Mouse (Mus musculus) neural tube, embryonic 11.5 days (tissue): ENCODE measurements at regions not wholly inside any gene's neighbourhood (a gene's known extent, or its start where the extent isn't known, plus 50 kb on each side); places are given as distances from the start of the nearest gene placed in this dataset.

Experiments
- ATAC-seq: fragments of 200-750 bp; cut with Nextera tagmentation; 2 replicates; pipeline ENCODE4 v1.8.0; 2017; ENCODE audit warnings: moderate number of reproducible peaks, mild to moderate bottlenecking, moderate TSS enrichment, moderate library complexity; ENCODE audit not compliant: insufficient read depth, low FRiP score, low TSS enrichment
- DNase-seq: peaks from one replicate; pipeline ENCODE4 v3.0.0-alpha.2; 2015; ENCODE audit warnings: low spot score
- H3K27ac ChIP-seq: fragments of 300-500 bp; sonication (generic); 2 replicates; pipeline ENCODE4 v1.5.1; 2014; ENCODE audit warnings: low read depth, mild to moderate bottlenecking, low read length
- H3K27me3 ChIP-seq: fragments of 300-500 bp; sonication (generic); 2 replicates; pipeline ENCODE4 v1.6.1; 2014; ENCODE audit warnings: mild to moderate bottlenecking, low read length, mixed read lengths; ENCODE audit not compliant: control insufficient read depth, insufficient read depth
- H3K36me3 ChIP-seq: fragments of 300-500 bp; sonication (generic); 2 replicates; pipeline ENCODE4 v1.6.1; 2014; ENCODE audit warnings: mild to moderate bottlenecking, low read length, moderate library complexity, mixed read lengths; ENCODE audit not compliant: control insufficient read depth, insufficient read depth
- H3K4me1 ChIP-seq: fragments of 300-500 bp; sonication (generic); 2 replicates; pipeline ENCODE4 v1.6.1; 2014; ENCODE audit warnings: low read length, mixed read lengths; ENCODE audit not compliant: control insufficient read depth, insufficient read depth
- H3K4me2 ChIP-seq: fragments of 300-500 bp; sonication (generic); 2 replicates; pipeline ENCODE4 v1.6.1; 2014; ENCODE audit warnings: low read depth, mild to moderate bottlenecking, moderate library complexity
- H3K4me3 ChIP-seq: fragments of 300-500 bp; sonication (generic); 2 replicates; pipeline ENCODE4 v1.5.1; 2014; ENCODE audit warnings: low read depth, low read length
- H3K9ac ChIP-seq: fragments of 300-500 bp; sonication (generic); 2 replicates; pipeline ENCODE4 v1.6.1; 2014; ENCODE audit warnings: mild to moderate bottlenecking, low read length
- H3K9me3 ChIP-seq: fragments of 300-500 bp; sonication (generic); 2 replicates; pipeline ENCODE4 v1.6.1; 2016; ENCODE audit warnings: low read length; ENCODE audit not compliant: control insufficient read depth
- WGBS: fragments of 180-500 bp; shearing (Covaris S2); extraction: QIAGEN DNeasy Blood & Tissue Kit; methylation state at CpG from one replicate; pipeline ENCODE4 v1.1.7; 2014; 5-methylcytosine and 5-hydroxymethylcytosine counted together

- Histone ChIP-seq H3K27ac (no peak overlapping the region), H3K9me3 (no peaks in the 10 kb centered on the region), H3K36me3 (no peaks in the 10 kb centered on the region), H3K4me2 (no peak overlapping the region), H3K4me3 (no peak overlapping the region), H3K4me1 (no peaks in the 10 kb centered on the region), H3K27me3 (no peaks in the 10 kb centered on the region), H3K9ac (no peak overlapping the region)
- ATAC-seq (no peak), DNase-seq (no peak)
- WGBS: 69% methylated on average over 4 of the region's 4 CpGs
Observed at GRCm38 (mm10) chr3:78755686-78756476, 530.4 kb downstream of the Rapgef2 start.

- ATAC-seq: no peak
- H3K27ac ChIP-seq: no peak overlapping the region
- DNase-seq: no peak
- no peaks in the 10 kb centered on the region for H3K27me3 ChIP-seq
- H3K9me3 ChIP-seq: no peaks in the 10 kb centered on the region
- no peaks in the 10 kb centered on the region for H3K4me1 ChIP-seq
- H3K4me2 ChIP-seq: no peak overlapping the region
- H3K4me3 ChIP-seq: no peak overlapping the region
- no peaks in the 10 kb centered on the region for H3K36me3 ChIP-seq
- no peak overlapping the region for H3K9ac ChIP-seq
Observed at GRCm38 (mm10) chr3:78736111-78736510, 550.2 kb downstream of the Rapgef2 start.

DNA sequence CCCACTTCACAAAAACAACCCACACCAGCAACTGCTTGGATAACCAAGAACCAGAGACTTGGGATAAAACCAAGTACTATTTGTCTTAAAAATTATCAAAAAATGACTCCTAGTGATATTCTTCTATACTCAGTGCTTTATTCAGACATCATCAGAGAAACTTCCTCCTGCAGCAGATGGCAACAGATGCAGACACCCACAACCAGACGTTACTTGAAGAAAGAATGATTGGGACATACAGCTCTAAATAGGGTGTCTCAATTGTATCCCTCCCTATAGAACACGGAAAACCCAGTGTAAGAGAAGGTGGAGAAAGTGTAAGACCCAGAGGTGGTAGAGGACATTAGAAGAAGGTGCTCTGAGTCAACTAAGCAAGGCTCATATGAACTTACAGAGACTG, 569.6 kb downstream of the Rapgef2 start:
- DNase-seq (no peak), ATAC-seq (no peak)
- Histone ChIP-seq H3K9ac (no peak overlapping the region), H3K9me3 (no peaks in the 10 kb centered on the region), H3K4me1 (no peaks in the 10 kb centered on the region), H3K4me2 (no peak overlapping the region), H3K27ac (no peak overlapping the region), H3K4me3 (no peak overlapping the region), H3K27me3 (no peaks in the 10 kb centered on the region), H3K36me3 (no peaks in the 10 kb centered on the region)
- 83% methylated on average over 2 of the region's 2 CpGs for WGBS

DNA sequence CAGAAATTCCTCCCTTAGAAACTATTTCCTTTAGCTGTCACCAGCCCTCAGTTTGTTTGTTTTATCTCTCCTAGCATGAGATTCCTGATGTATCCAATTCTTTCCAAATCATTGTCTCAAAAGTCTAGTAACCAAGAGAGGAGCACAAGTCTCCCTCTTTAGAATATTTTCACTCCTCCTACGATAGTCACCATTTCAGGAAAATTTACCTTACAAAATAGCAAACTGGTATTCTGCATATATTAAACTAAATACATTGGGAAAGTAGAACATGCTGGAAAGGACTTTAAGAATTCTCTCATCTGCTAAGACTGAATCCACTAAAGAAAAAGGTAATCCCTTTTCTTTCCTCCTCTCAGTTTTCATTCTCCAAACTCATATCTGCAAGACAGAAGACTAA, 578.6 kb downstream of the Rapgef2 start:
- no peak overlapping the region for H3K4me2 ChIP-seq
- H3K4me1 ChIP-seq: no peaks in the 10 kb centered on the region
- no peak for ATAC-seq
- no peak overlapping the region for H3K27ac ChIP-seq
- H3K4me3 ChIP-seq: no peak overlapping the region
- H3K9ac ChIP-seq: no peak overlapping the region
- H3K27me3 ChIP-seq: no peaks in the 10 kb centered on the region
- H3K36me3 ChIP-seq: no peaks in the 10 kb centered on the region
- DNase-seq: no peak
- H3K9me3 ChIP-seq: no peaks in the 10 kb centered on the region
- WGBS: 87% methylated on average over 1 of the region's 1 CpGs

- no peaks in the 10 kb centered on the region for H3K27me3 ChIP-seq
- no peak for ATAC-seq
- DNase-seq: no peak
- 89% methylated on average over 5 of the region's 5 CpGs for WGBS
- H3K9me3 ChIP-seq: no peaks in the 10 kb centered on the region
- H3K36me3 ChIP-seq: no peaks in the 10 kb centered on the region
- no peak overlapping the region for H3K4me3 ChIP-seq
- H3K4me2 ChIP-seq: no peak overlapping the region
- H3K4me1 ChIP-seq: no peaks in the 10 kb centered on the region
- no peak overlapping the region for H3K9ac ChIP-seq
- no peak overlapping the region for H3K27ac ChIP-seq
Observed at GRCm38 (mm10) chr3:78698936-78699335, 587.4 kb downstream of the Rapgef2 start.

- Histone ChIP-seq H3K4me2 (no peak overlapping the region), H3K27ac (no peak overlapping the region), H3K27me3 (no peaks in the 10 kb centered on the region), H3K9ac (no peak overlapping the region), H3K4me3 (no peak overlapping the region), H3K4me1 (no peaks in the 10 kb centered on the region; the same call in 1 of the 2 replicates), H3K9me3 (no peaks in the 10 kb centered on the region), H3K36me3 (no peaks in the 10 kb centered on the region)
- no peak for DNase-seq
- no peak for ATAC-seq
- 46% methylated on average over 3 of the region's 3 CpGs for WGBS
Observed at GRCm38 (mm10) chr3:78691499-78691898, 594.8 kb downstream of the Rapgef2 start.

- no peak for DNase-seq
- Histone ChIP-seq H3K9ac (no peak overlapping the region), H3K27me3 (no peaks in the 10 kb centered on the region), H3K4me3 (no peak overlapping the region), H3K27ac (no peak overlapping the region), H3K9me3 (no peaks in the 10 kb centered on the region), H3K4me1 (no peaks in the 10 kb centered on the region), H3K36me3 (no peaks in the 10 kb centered on the region), H3K4me2 (no peak overlapping the region)
- ATAC-seq: no peak
- WGBS: 94% methylated on average over 1 of the region's 1 CpGs
Observed at GRCm38 (mm10) chr3:78677656-78678055, 608.7 kb downstream of the Rapgef2 start.

GRCm38 (mm10) chr3:78676806-78677205, 609.5 kb downstream of the Rapgef2 start:
- Histone ChIP-seq H3K9ac (no peak overlapping the region), H3K4me2 (no peak overlapping the region)
- ATAC-seq: no peak

DNA sequence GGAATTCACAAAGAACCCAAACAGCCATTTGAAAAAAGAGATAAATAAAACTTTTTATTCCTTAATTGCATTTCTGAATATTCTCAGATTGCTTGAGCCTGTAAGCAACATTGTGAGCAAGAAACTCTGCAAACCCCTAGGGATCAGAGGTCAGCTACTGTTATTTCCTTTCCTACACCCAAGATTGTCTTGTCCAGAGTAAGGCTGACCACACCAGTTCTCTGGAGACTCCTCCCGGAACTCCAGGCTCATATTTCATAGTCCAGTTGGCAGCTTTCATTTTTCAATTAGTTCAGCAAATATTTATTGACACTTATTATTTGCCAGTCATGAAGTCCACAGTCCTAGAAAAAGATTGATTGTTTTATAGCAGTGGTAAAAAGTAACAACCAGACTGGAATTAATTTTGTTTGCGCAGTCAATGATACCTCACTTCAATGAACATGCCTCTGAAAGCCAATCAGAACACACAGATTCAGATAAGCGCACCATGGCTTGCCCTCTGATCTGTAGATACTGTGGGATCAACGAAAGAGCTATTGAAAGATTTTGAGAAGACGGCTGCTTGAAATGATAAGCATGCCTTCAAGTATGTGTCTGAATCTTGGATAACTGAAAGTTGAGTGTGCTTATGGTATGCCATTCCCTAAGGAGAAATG, 611.7 kb downstream of the Rapgef2 start:
- DNase-seq (no peak), ATAC-seq (no peak)
- no peaks in the 10 kb centered on the region for H3K36me3 ChIP-seq
- no peak overlapping the region for H3K27ac ChIP-seq
- H3K4me2 ChIP-seq: no peak overlapping the region
- H3K27me3 ChIP-seq: no peaks in the 10 kb centered on the region
- H3K4me3 ChIP-seq: no peak overlapping the region
- 69% methylated on average over 5 of the region's 5 CpGs for whole genome bisulfite sequencing
- no peaks in the 10 kb centered on the region for H3K4me1 ChIP-seq
- H3K9me3 ChIP-seq: no peaks in the 10 kb centered on the region
- no peak overlapping the region for H3K9ac ChIP-seq

More at GRCm38 (mm10) chr3:78676806-78677205, 609.5 kb downstream of the Rapgef2 start:
- no peak for DNase-seq
- Histone ChIP-seq H3K4me3 (no peak overlapping the region), H3K9me3 (no peaks in the 10 kb centered on the region), H3K27ac (no peak overlapping the region), H3K27me3 (no peaks in the 10 kb centered on the region), H3K36me3 (no peaks in the 10 kb centered on the region), H3K4me1 (no peaks in the 10 kb centered on the region)
- 95% methylated on average over 2 of the region's 2 CpGs for WGBS
